Mouse (Mus musculus) kidney, adult 8-10 months (tissue): Measurements from ENCODE around the gene Enpp3.

Experiments
- DNase-seq, 2 experiments: peaks; one replicate each; pipeline ENCODE4 v3.0.0; 2022

Enpp3 gene

GRCm38 (mm10) chr10:24758326-24758915 is 84.2 kb downstream of the Enpp3 start:
- DNase-seq = no peak

GRCm38 (mm10) chr10:24754874-24755540 is 87.6 kb downstream of the Enpp3 start:
- no peak for DNase-seq

- DNase-seq = no peak
Measured at GRCm38 (mm10) chr10:24754251-24754835, 88.3 kb downstream of the Enpp3 start.

- DNase-seq = peak in 1 of 2 experiments; percentile 4
Measured at GRCm38 (mm10) chr10:24753536-24754250, 88.9 kb downstream of the Enpp3 start.

GRCm38 (mm10) chr10:24742950-24743487 is 99.6 kb downstream of the Enpp3 start:
- no peak for DNase-seq

GRCm38 (mm10) chr10:24741229-24742198 is 101.1 kb downstream of the Enpp3 start:
- DNase-seq = no peak

GRCm38 (mm10) chr10:24739171-24739570 is 103.5 kb downstream of the Enpp3 start:
- no peak for DNase-seq

GRCm38 (mm10) chr10:24738456-24738855 is 104.2 kb downstream of the Enpp3 start:
- no peak for DNase-seq

GRCm38 (mm10) chr10:24735027-24735777 is 107.4 kb downstream of the Enpp3 start:
- no peak for DNase-seq

- DNase-seq = no peak
Measured at GRCm38 (mm10) chr10:24727478-24727877, 115.1 kb downstream of the Enpp3 start.

GRCm38 (mm10) chr10:24725197-24725596 is 117.4 kb downstream of the Enpp3 start:
- DNase-seq = no peak
